Mouse (Mus musculus): ENCODE results near the gene Fat3.

DNA sequence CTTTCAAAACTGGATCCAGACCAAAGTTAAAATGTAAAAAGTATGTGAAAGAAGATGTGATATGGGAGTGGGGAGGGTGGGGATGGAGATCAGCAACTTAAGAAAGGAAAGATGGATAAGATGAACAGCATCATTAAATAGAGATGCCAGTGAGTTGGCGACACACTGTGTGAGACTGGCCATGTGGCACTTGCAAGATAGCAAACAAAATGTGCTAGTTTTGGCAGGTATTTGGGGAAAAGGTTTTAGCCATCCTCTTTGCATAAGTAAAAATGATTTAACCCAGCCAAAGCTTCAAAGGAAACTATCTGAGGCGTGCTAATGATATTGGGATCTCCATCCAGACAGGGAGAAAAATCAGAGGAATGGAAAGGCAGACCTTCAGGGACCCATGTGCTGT is 157.9 kb downstream of the Fat3 start:
- TF ChIP-seq GATA1 (IDR thresholded peaks at IDR 0.05; ENCODE audit: borderline replicate concordance, low read length), result no peak
- TF ChIP-seq FLI1 (IDR thresholded peaks at IDR 0.05; ENCODE audit: low read length), result no peak
